Mouse (Mus musculus) ES-E14 (cell line): ENCODE results near the gene Cenpf. TPM values are rescaled to one million over a fixed set of nuclear protein-coding genes. Genes with fewer than 3 reads are reported as not detected.

Experiments
- DNase-seq: peaks from one replicate; pipeline ENCODE4 v3.0.0-alpha.2; 2013; ENCODE audit warnings: low read depth, low spot score
- H3K27ac ChIP-seq: 2 replicates; pipeline ENCODE4 v1.5.1; 2012; ENCODE audit warnings: low read depth, mild to moderate bottlenecking, low read length, moderate library complexity, mixed read lengths; ENCODE audit not compliant: poor library complexity, insufficient read depth, severe bottlenecking
- H3K36me3 ChIP-seq: 2 replicates; pipeline ENCODE4 v1.6.1; 2012; ENCODE audit warnings: mild to moderate bottlenecking, low read length, moderate library complexity, mixed read lengths; ENCODE audit not compliant: control insufficient read depth, poor library complexity, insufficient read depth, severe bottlenecking
- H3K4me1 ChIP-seq, 2 experiments: fragments of 150-350 bp in 1 of 2; sonication (generic) in 1 of 2; 2 replicates each; pipeline ENCODE4 v1.6.1; 2012; ENCODE audit warnings: low read length in 2 of 2, mild to moderate bottlenecking in 1 of 2, mixed read lengths in 1 of 2; ENCODE audit not compliant: control insufficient read depth in 2 of 2, insufficient read depth in 2 of 2, poor library complexity in 1 of 2
- H3K4me3 ChIP-seq, 2 experiments: fragments of 150-350 bp in 1 of 2; sonication (generic) in 1 of 2; 2 replicates each; pipeline ENCODE4 v1.5.1; 2012; ENCODE audit warnings: low read length in 2 of 2, low read depth in 1 of 2, mild to moderate bottlenecking in 1 of 2, mixed read lengths in 1 of 2; ENCODE audit not compliant: insufficient read depth in 1 of 2, poor library complexity in 1 of 2, severe bottlenecking in 1 of 2
- H3K9ac ChIP-seq: 2 replicates; pipeline ENCODE4 v1.6.1; 2012; ENCODE audit warnings: low read depth, mild to moderate bottlenecking, low read length, mixed read lengths; ENCODE audit not compliant: poor library complexity, insufficient read depth, severe bottlenecking
- H3K9me3 ChIP-seq: fragments of 150-350 bp; sonication (generic); 2 replicates; pipeline ENCODE4 v1.6.1; 2012; ENCODE audit warnings: low read depth, mild to moderate bottlenecking, low read length; ENCODE audit not compliant: control insufficient read depth, insufficient read depth
- CHD2 ChIP-seq: IDR thresholded peaks from 2 replicates; pipeline ENCODE4 v1.6.1; 2014; ENCODE audit warnings: mild to moderate bottlenecking, low read depth, low read length, inconsistent platforms
- HCFC1 ChIP-seq: IDR thresholded peaks from 2 replicates; pipeline ENCODE4 v1.6.1; 2012; ENCODE audit warnings: low read length, inconsistent platforms, borderline replicate concordance; ENCODE audit not compliant: insufficient read depth
- MAFK ChIP-seq: IDR thresholded peaks from 2 replicates; pipeline ENCODE4 v1.6.1; 2014; ENCODE audit warnings: mild to moderate bottlenecking, low read depth, low read length, inconsistent platforms; ENCODE audit not compliant: insufficient read depth
- ZC3H11A ChIP-seq: IDR thresholded peaks from 2 replicates; pipeline ENCODE4 v1.6.1; 2012; ENCODE audit warnings: low read depth, mild to moderate bottlenecking, inconsistent platforms, low read length, borderline replicate concordance
- ZNF384 ChIP-seq: IDR thresholded peaks from 2 replicates; pipeline ENCODE4 v1.6.1; 2012; ENCODE audit warnings: low read depth, low read length, inconsistent platforms
- in situ Hi-C, 2 experiments: fragments of 600-800 bp; cut with MboI; formaldehyde crosslinking; loops; one replicate each; pipeline ENCODE4 v1.15.1; 2025; ENCODE audit warnings: low sequenced_read_pairs in 2 of 2, inconsistent platforms in 1 of 2; ENCODE audit not compliant: unreplicated experiment in 2 of 2
- total RNA-seq: library from RNA; depleted of rRNA; stranded (reverse); fragments of 300-350 nt; gene quantifications from 2 replicates; pipeline ENCODE4 v1.2.3, GENCODE M21; 2012; rRNA removed

The Cenpf gene
- 46.5 and 69.7 TPM in 2 replicates for total RNA-seq

DNA sequence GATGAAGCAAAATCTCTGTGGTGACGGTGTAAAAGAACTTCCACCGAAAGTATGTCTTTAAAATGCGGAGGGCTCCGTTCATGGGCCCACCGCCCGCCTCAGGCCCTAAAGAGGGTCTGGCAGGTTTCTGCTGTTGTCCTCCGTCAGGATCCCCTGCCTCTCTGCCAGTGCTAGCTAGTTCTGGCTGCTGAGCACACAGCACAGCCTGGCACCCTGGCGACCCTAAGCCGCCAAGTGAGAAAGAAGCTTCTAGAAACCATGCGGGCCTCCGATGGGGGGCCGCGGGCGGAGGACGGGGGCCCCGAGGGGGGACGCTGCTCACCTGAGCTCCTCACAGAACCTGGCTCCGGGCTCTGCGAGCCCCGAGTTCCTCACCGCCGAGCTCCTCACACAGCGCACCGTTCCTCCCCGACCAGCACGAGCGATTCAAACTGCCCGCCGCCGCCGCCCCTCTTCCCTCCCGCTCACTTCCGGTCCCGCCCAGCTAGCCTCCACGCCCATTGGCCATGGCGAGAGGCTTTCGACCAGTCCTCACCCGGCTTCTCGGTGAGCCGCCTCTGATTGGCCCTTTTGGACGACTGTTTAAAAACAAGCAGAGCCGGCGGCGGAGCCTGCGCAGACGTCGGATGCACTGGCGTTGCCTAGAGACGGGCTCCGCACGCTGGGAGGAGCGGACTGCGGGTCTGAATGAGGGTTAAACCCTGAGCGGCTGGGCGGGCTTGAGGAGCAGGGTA lies at the start of gene Cenpf:
Gene Cenpf, minus strand, starts transcription at position 433 of the 734 bp plus-strand sequence.
- in situ Hi-C loops = no loop called here
- H3K27ac ChIP-seq = no peak within 1 kb of the TSS
- peak; percentile 96 for DNase-seq
- peaks cover 12% of the 10 kb centered on the region for H3K36me3 ChIP-seq
- H3K4me1 ChIP-seq = peaks cover 2 to 6% of the 10 kb centered on the region in 2 experiments; a peak in 1 of 4 replicates
- peak within 1 kb of the TSS; percentile 81 to 88 for H3K4me3 ChIP-seq
- H3K9ac ChIP-seq = peak within 1 kb of the TSS; percentile 87
- no peaks in the 10 kb centered on the region for H3K9me3 ChIP-seq
- TF ChIP-seq ZC3H11A (no peak), CHD2 (peak; percentile 73; the same call in 1 of the 2 replicates), HCFC1 (no peak; the same call in 1 of the 2 replicates)

GRCm38 (mm10) chr1:189732156-189732555 lies 44.3 kb upstream of the Cenpf start:
- no peak for TF ChIP-seq CHD2
- TF ChIP-seq ZNF384 = no peak
- no peak for TF ChIP-seq HCFC1
- TF ChIP-seq MAFK = no peak
- TF ChIP-seq ZC3H11A = no peak
- no peak for DNase-seq
- Histone ChIP-seq H3K4me1 (peaks cover 0 to 8% of the 10 kb centered on the region in 2 experiments; a peak in 1 of 4 replicates), H3K4me3 (no peak overlapping the region), H3K36me3 (no peaks in the 10 kb centered on the region; the same call in 1 of the 2 replicates), H3K27ac (no peak overlapping the region), H3K9me3 (no peaks in the 10 kb centered on the region), H3K9ac (no peak overlapping the region)
- in situ Hi-C loops = loop anchor here in 1 of 2 experiments (25.0 kb wide), 1 partner anchor 430 kb away; the partner anchor contains the start of gene Prox1

- Histone ChIP-seq H3K36me3 (no peaks in the 10 kb centered on the region; the same call in 1 of the 2 replicates), H3K9ac (no peak overlapping the region), H3K4me1 (peaks cover 0 to 8% of the 10 kb centered on the region in 2 experiments; a peak in 1 of 4 replicates), H3K4me3 (no peak overlapping the region), H3K27ac (no peak overlapping the region), H3K9me3 (no peaks in the 10 kb centered on the region)
- no peak for TF ChIP-seq ZNF384
- in situ Hi-C loops = loop anchor here in 1 of 2 experiments (25.0 kb wide), 1 partner anchor 431 kb away; the partner anchor contains the start of gene Prox1
- no peak for DNase-seq
These were observed 43.8 kb upstream of the Cenpf start for GRCm38 (mm10) chr1:189731697-189732096.

DNA sequence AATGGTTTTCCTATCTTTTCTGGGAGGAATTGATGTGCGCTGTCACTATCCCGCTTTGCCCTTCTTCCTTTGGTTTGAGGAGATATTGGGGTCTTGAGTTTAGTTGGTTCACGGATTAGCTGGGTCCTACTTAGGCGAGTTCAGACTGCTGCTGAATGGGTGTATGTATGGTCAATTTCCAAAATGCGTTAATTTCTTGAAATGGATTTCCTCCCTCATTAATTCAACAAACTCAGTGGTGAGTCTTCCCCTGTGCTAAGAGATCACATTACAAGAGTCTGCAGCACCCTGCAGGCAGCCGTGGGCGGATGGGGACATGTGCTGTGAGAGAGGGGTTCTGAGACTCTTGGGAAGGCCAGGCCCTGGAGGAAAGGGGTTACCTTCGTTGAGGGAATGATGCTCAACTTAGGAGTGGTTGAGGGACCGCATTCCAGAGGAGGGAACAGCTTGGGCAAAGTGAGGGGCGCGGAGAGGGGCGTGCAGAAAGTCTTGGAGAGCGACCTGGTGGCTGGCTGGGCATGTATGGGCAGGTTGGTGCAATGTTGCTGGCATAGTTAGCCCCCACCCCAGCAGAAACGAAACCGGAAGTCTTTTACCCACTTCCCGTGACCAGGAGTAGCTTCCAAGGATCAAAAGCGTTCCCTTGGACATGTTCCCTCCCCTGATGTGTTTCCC lies 41.4 kb upstream of the Cenpf start:
- no peak for TF ChIP-seq HCFC1
- TF ChIP-seq CHD2 = no peak
- no peak for TF ChIP-seq MAFK
- Histone ChIP-seq H3K27ac (no peak overlapping the region), H3K9ac (peak overlapping the region; percentile 95), H3K4me3 (peak overlapping the region; percentile 97), H3K36me3 (no peaks in the 10 kb centered on the region), H3K9me3 (no peaks in the 10 kb centered on the region), H3K4me1 (peaks cover 0 to 8% of the 10 kb centered on the region in 2 experiments; a peak in 1 of 4 replicates)
- in situ Hi-C loops = loop anchor here (10.0 to 25.0 kb wide), 2 partner anchors 433 to 446 kb away; partner anchors contain the start of gene Prox1 (in 2 of the 2)
- peak; percentile 15 for DNase-seq
